Mouse (Mus musculus): ENCODE measurements around the gene H2-Oa.

H2-Oa gene

GRCm38 (mm10) chr17:34092197-34092875 is at the start of gene H2-Oa:
Gene H2-Oa, plus strand, starts transcription at chr17:34092340.
- in situ Hi-C loops (cut with MboI) = no loop called here

- in situ Hi-C loops (cut with MboI) = no loop called here
These were observed 46.2 kb upstream of the H2-Oa start for GRCm38 (mm10) chr17:34045941-34046340.

- in situ Hi-C loops (cut with MboI) = no loop called here
These were observed 44.6 kb upstream of the H2-Oa start for GRCm38 (mm10) chr17:34047404-34048050.

- in situ Hi-C loops (cut with MboI) = no loop called here
These were observed 34.9 kb upstream of the H2-Oa start for GRCm38 (mm10) chr17:34057224-34057623.

GRCm38 (mm10) chr17:34068864-34069263 is 23.3 kb upstream of the H2-Oa start:
- in situ Hi-C loops (cut with MboI) = no loop called here

- in situ Hi-C loops (cut with MboI) = loop anchor here (10.0 kb wide), 1 partner anchor 163 kb away; the partner anchor contains the start of gene H2-Ob
These were observed 20.0 kb upstream of the H2-Oa start for GRCm38 (mm10) chr17:34072091-34072490.

GRCm38 (mm10) chr17:34075271-34075670 is 16.9 kb upstream of the H2-Oa start:
- in situ Hi-C loops (cut with MboI) = loop anchor here (10.0 kb wide), 1 partner anchor 160 kb away; the partner anchor contains the start of gene H2-Ob

GRCm38 (mm10) chr17:34077549-34077948 is 14.6 kb upstream of the H2-Oa start:
- in situ Hi-C loops (cut with MboI) = loop anchor here (10.0 kb wide), 1 partner anchor 157 kb away; the partner anchor contains the start of gene H2-Ob

- in situ Hi-C loops (cut with MboI) = loop anchor here (10.0 kb wide), 1 partner anchor 157 kb away; the partner anchor contains the start of gene H2-Ob
These were observed 14.0 kb upstream of the H2-Oa start for GRCm38 (mm10) chr17:34078148-34078547.

GRCm38 (mm10) chr17:34079002-34079401 is 13.1 kb upstream of the H2-Oa start:
- in situ Hi-C loops (cut with MboI) = loop anchor here (10.0 kb wide), 1 partner anchor 156 kb away; the partner anchor contains the start of gene H2-Ob

- in situ Hi-C loops (cut with MboI) = loop anchor here (10.0 kb wide), 1 partner anchor 155 kb away; the partner anchor contains the start of gene H2-Ob
These were observed 12.5 kb upstream of the H2-Oa start for GRCm38 (mm10) chr17:34079621-34080020.

- in situ Hi-C loops (cut with MboI) = no loop called here
These were observed 9.0 kb upstream of the H2-Oa start for GRCm38 (mm10) chr17:34083104-34083503.

GRCm38 (mm10) chr17:34087386-34087785 is 4.8 kb upstream of the H2-Oa start:
- in situ Hi-C loops (cut with MboI) = no loop called here

- in situ Hi-C loops (cut with MboI) = no loop called here
These were observed 4.0 kb upstream of the H2-Oa start for GRCm38 (mm10) chr17:34088124-34088523.

- in situ Hi-C loops (cut with MboI) = no loop called here
These were observed 1.2 kb upstream of the H2-Oa start for GRCm38 (mm10) chr17:34090923-34091322.

- in situ Hi-C loops (cut with MboI) = no loop called here
These were observed 1.2 kb downstream of the H2-Oa start for GRCm38 (mm10) chr17:34093199-34093874.

- in situ Hi-C loops (cut with MboI) = loop anchor here (5.0 kb wide), 1 partner anchor 73 kb away; no protein-coding TSS in a partner anchor
These were observed 2.3 kb downstream of the H2-Oa start for GRCm38 (mm10) chr17:34094283-34095035.

GRCm38 (mm10) chr17:34096497-34097010 is 4.4 kb downstream of the H2-Oa start:
- in situ Hi-C loops (cut with MboI) = loop anchor here (5.0 kb wide), 1 partner anchor 71 kb away; no protein-coding TSS in a partner anchor

- in situ Hi-C loops (cut with MboI) = loop anchor here (5.0 kb wide), 1 partner anchor 70 kb away; no protein-coding TSS in a partner anchor
These were observed 5.1 kb downstream of the H2-Oa start for GRCm38 (mm10) chr17:34097272-34097671.

- in situ Hi-C loops (cut with MboI) = loop anchor here (5.0 kb wide), 1 partner anchor 68 kb away; no protein-coding TSS in a partner anchor
These were observed 6.8 kb downstream of the H2-Oa start for GRCm38 (mm10) chr17:34098709-34099479.
